Comparison of ENCODE assay signal across 11 mouse cellular contexts in genomic region chr5:124003375-124003774, GRCm38 (mm10). TPM values are rescaled to one million over a fixed set of nuclear protein-coding genes. Genes with fewer than 3 reads are reported as not detected.
A peak's percentile ranks its signal among the peaks of the same experiment; 100 is the strongest.
DNase-seq lines count a peak whose midpoint lies in the region; ATAC-seq and TF ChIP-seq lines count a peak whose summit lies in the region.
"Had no signal": no experiment of that assay in that cellular context is flagged by ENCODE, and none has a peak within 500 bp of the region (broad histone marks: within the 10 kb centered on the region; RNA-seq: fewer than 3 reads in every experiment).

No protein-coding gene starts in this region.

- no peak for DNase-seq in forebrain, postnatal 0 days
- peak; percentile 49 for DNase-seq in liver, adult 2 months (ENCODE audit: extremely low read depth, low read depth, low spot score)
- no peak for DNase-seq in liver
- no peak for DNase-seq in yolk sac, embryonic 10.5 days (ENCODE audit: low spot score)
- DNase-seq in kidney, postnatal 10 days: no peak
- DNase-seq: cerebellum, adult 9-11 months had no signal

- H3K36me3 ChIP-seq in forebrain, postnatal 0 days (ENCODE audit: insufficient read depth): peaks cover 76% of the 10 kb centered on the region
- peaks cover 26% of the 10 kb centered on the region for H3K36me3 ChIP-seq in forebrain, embryonic 16.5 days (ENCODE audit: control insufficient read depth, insufficient read depth)
- peaks cover 2% of the 10 kb centered on the region; the same call in 1 of the 2 replicates for H3K36me3 ChIP-seq in liver, adult 2 months (ENCODE audit: control insufficient read depth, insufficient read depth, low read length)
- H3K36me3 ChIP-seq in intestine, embryonic 15.5 days: peaks cover 27% of the 10 kb centered on the region
- H3K36me3 ChIP-seq in neural tube, embryonic 15.5 days: peaks cover 52% of the 10 kb centered on the region

- no peaks in the 10 kb centered on the region for H3K4me1 ChIP-seq in forebrain, postnatal 0 days (ENCODE audit: insufficient read depth)
- peaks cover 5% of the 10 kb centered on the region for H3K4me1 ChIP-seq in forebrain, embryonic 16.5 days (replicated peaks; ENCODE audit: control insufficient read depth, insufficient read depth, low read length)
- peaks cover 44% of the 10 kb centered on the region for H3K4me1 ChIP-seq in liver, adult 2 months (ENCODE audit: control insufficient read depth, insufficient read depth, low read length)
- peaks cover 10% of the 10 kb centered on the region; the same call in 1 of the 2 replicates for H3K4me1 ChIP-seq in intestine, embryonic 15.5 days (replicated peaks)
- peaks cover 25% of the 10 kb centered on the region for H3K4me1 ChIP-seq in neural tube, embryonic 15.5 days
- H3K4me1 ChIP-seq: lung, embryonic 15.5 days had no signal

- no peak overlapping the region for H3K4me2 ChIP-seq in forebrain, postnatal 0 days (ENCODE audit: low read depth)
- H3K4me2 ChIP-seq in forebrain, embryonic 16.5 days (ENCODE audit: low read length): no peak overlapping the region
- H3K4me2 ChIP-seq in intestine, embryonic 15.5 days (replicated peaks): no peak overlapping the region
- H3K4me2 ChIP-seq in neural tube, embryonic 15.5 days: no peak overlapping the region
- H3K4me2 ChIP-seq: embryonic facial prominence, embryonic 15.5 days; lung, embryonic 15.5 days had no signal

- ATAC-seq in forebrain, postnatal 0 days: no peak
- ATAC-seq in forebrain, embryonic 16.5 days: no peak
- no peak for ATAC-seq in intestine, embryonic 15.5 days
- ATAC-seq in neural tube, embryonic 15.5 days (ENCODE audit: low FRiP score): no peak

- WGBS in forebrain, postnatal 0 days: 52% methylated on average over 4 of the region's 4 CpGs
- 57% methylated on average over 4 of the region's 4 CpGs for WGBS in forebrain, embryonic 16.5 days
- 19% methylated on average over 4 of the region's 4 CpGs for WGBS in liver, adult 2 months
- WGBS in intestine, embryonic 15.5 days: 71% methylated on average over 4 of the region's 4 CpGs
- 46% methylated on average over 4 of the region's 4 CpGs for WGBS in neural tube, embryonic 15.5 days

- 0 out of 2 replicates have a peak overlapping the region, but pooled peaks have one; percentile 1 for H3K27ac ChIP-seq in forebrain, postnatal 0 days (ENCODE audit: low read depth, low read length)
- no peak overlapping the region for H3K27ac ChIP-seq in forebrain, embryonic 16.5 days (ENCODE audit: low read length)
- peak overlapping the region; percentile 72 for H3K27ac ChIP-seq in liver, adult 2 months (replicated peaks; ENCODE audit: insufficient read depth, low read depth, low read length)
- 0 out of 2 replicates have a peak overlapping the region, but pooled peaks have one; percentile 32 for H3K27ac ChIP-seq in intestine, embryonic 15.5 days
- peak overlapping the region; percentile 68 for H3K27ac ChIP-seq in neural tube, embryonic 15.5 days (replicated peaks)
- H3K27ac ChIP-seq: lung, embryonic 15.5 days had no signal

- H3K4me3 ChIP-seq in forebrain, postnatal 0 days (ENCODE audit: low read depth, low read length): no peak overlapping the region
- H3K4me3 ChIP-seq in forebrain, embryonic 16.5 days (replicated peaks; ENCODE audit: low read length): no peak overlapping the region
- H3K4me3 ChIP-seq in liver, adult 2 months (ENCODE audit: insufficient read depth, low read depth, low read length): no peak overlapping the region
- H3K4me3 ChIP-seq in intestine, embryonic 15.5 days (replicated peaks): no peak overlapping the region
- H3K4me3 ChIP-seq in neural tube, embryonic 15.5 days (replicated peaks): no peak overlapping the region
- H3K4me3 ChIP-seq: embryonic facial prominence, embryonic 15.5 days; lung, embryonic 15.5 days had no signal

- no peaks in the 10 kb centered on the region for H3K27me3 ChIP-seq in forebrain, postnatal 0 days (ENCODE audit: insufficient read depth, low read length)
- H3K27me3 ChIP-seq in forebrain, embryonic 16.5 days (replicated peaks; ENCODE audit: control insufficient read depth, insufficient read depth, low read length): no peaks in the 10 kb centered on the region
- no peaks in the 10 kb centered on the region for H3K27me3 ChIP-seq in liver, adult 2 months (ENCODE audit: control insufficient read depth, insufficient read depth, low read length)
- no peaks in the 10 kb centered on the region for H3K27me3 ChIP-seq in intestine, embryonic 15.5 days (replicated peaks)
- H3K27me3 ChIP-seq in neural tube, embryonic 15.5 days (replicated peaks): no peaks in the 10 kb centered on the region
- H3K27me3 ChIP-seq: embryonic facial prominence, embryonic 15.5 days; lung, embryonic 15.5 days had no signal

- H3K9me3 ChIP-seq in forebrain, postnatal 0 days (ENCODE audit: low read length): no peaks in the 10 kb centered on the region
- H3K9me3 ChIP-seq in forebrain, embryonic 16.5 days (ENCODE audit: control insufficient read depth, low read length): no peaks in the 10 kb centered on the region
- no peaks in the 10 kb centered on the region for H3K9me3 ChIP-seq in intestine, embryonic 15.5 days
- H3K9me3 ChIP-seq in neural tube, embryonic 15.5 days (replicated peaks): no peaks in the 10 kb centered on the region
- H3K9me3 ChIP-seq: embryonic facial prominence, embryonic 15.5 days; lung, embryonic 15.5 days had no signal

- TF ChIP-seq POLR2A in liver, adult 2 months (IDR thresholded peaks at IDR 0.05; ENCODE audit: extremely low read depth, insufficient read depth, low read length): no peak

- TF ChIP-seq CTCF in forebrain, postnatal 0 days (IDR thresholded peaks at IDR 0.05; ENCODE audit: low read depth): no peak
- no peak for TF ChIP-seq CTCF in liver, adult 2 months (IDR thresholded peaks at IDR 0.05; ENCODE audit: low read depth, low read length)

- no peak overlapping the region for H3K9ac ChIP-seq in forebrain, postnatal 0 days
- H3K9ac ChIP-seq in forebrain, embryonic 16.5 days (replicated peaks; ENCODE audit: low read depth, low read length): no peak overlapping the region
- H3K9ac ChIP-seq in liver, adult 2 months (ENCODE audit: low read depth, low read length): no peak overlapping the region
- no peak overlapping the region for H3K9ac ChIP-seq in intestine, embryonic 15.5 days
- H3K9ac ChIP-seq in neural tube, embryonic 15.5 days (replicated peaks): no peak overlapping the region
- H3K9ac ChIP-seq: embryonic facial prominence, embryonic 15.5 days; lung, embryonic 15.5 days had no signal

- no peaks in the 10 kb centered on the region for H3K79me2 ChIP-seq in liver, adult 2 months (ENCODE audit: control insufficient read depth, insufficient read depth, low read length)

RNA-seq across cellular contexts. Expression of gene Vps37b, which starts 28.7 kb away (rescaled TPM):
- 62.0 and 62.2 TPM in 2 replicates for total RNA-seq in forebrain, postnatal 0 days (2014; rRNA removed)
- 76.5 and 90.8 TPM in 2 replicates for polyA plus RNA-seq in forebrain, postnatal 0 days (2015; fragmentation: Nextera tagmentation; extraction: Ambion mirVana)
- polyA plus RNA-seq in forebrain, embryonic 16.5 days (2015; fragmentation: Nextera tagmentation; extraction: Ambion mirVana): 104 and 112 TPM in 2 replicates
- total RNA-seq in liver, adult 2 months (2014; rRNA removed): 4.4 and 6.2 TPM in 2 replicates
- polyA plus RNA-seq in liver, adult 2 months (2012; rRNA removed): 27.3 and 31.4 TPM in 2 replicates
- polyA plus RNA-seq in intestine, embryonic 15.5 days (2015; fragmentation: Nextera tagmentation; extraction: Ambion mirVana): 28.2 and 28.8 TPM in 2 replicates
- polyA plus RNA-seq in neural tube, embryonic 15.5 days (2015; fragmentation: Nextera tagmentation; extraction: Ambion mirVana): 48.8 and 50.4 TPM in 2 replicates

RNA-seq across cellular contexts. Expression of gene Hip1r, which starts 29.9 kb away (rescaled TPM):
- total RNA-seq in forebrain, postnatal 0 days (2014; rRNA removed): 52.2 and 55.0 TPM in 2 replicates
- polyA plus RNA-seq in forebrain, postnatal 0 days (2015; fragmentation: Nextera tagmentation; extraction: Ambion mirVana): 22.2 and 29.8 TPM in 2 replicates
- 33.3 and 35.7 TPM in 2 replicates for polyA plus RNA-seq in forebrain, embryonic 16.5 days (2015; fragmentation: Nextera tagmentation; extraction: Ambion mirVana)
- 9.1 and 9.7 TPM in 2 replicates for total RNA-seq in liver, adult 2 months (2014; rRNA removed)
- 9.2 and 11.5 TPM in 2 replicates for polyA plus RNA-seq in liver, adult 2 months (2012; rRNA removed)
- 26.0 and 29.3 TPM in 2 replicates for polyA plus RNA-seq in intestine, embryonic 15.5 days (2015; fragmentation: Nextera tagmentation; extraction: Ambion mirVana)
- 24.1 and 31.0 TPM in 2 replicates for polyA plus RNA-seq in neural tube, embryonic 15.5 days (2015; fragmentation: Nextera tagmentation; extraction: Ambion mirVana)
